Mouse (Mus musculus): ENCODE data around the gene Mcoln2. TPM values are rescaled to one million over a fixed set of nuclear protein-coding genes. Genes with fewer than 3 reads are reported as not detected.

The Mcoln2 gene
- polyA plus RNA-seq, 1 experiment from 2014 or later, result 0.36 TPM

DNA sequence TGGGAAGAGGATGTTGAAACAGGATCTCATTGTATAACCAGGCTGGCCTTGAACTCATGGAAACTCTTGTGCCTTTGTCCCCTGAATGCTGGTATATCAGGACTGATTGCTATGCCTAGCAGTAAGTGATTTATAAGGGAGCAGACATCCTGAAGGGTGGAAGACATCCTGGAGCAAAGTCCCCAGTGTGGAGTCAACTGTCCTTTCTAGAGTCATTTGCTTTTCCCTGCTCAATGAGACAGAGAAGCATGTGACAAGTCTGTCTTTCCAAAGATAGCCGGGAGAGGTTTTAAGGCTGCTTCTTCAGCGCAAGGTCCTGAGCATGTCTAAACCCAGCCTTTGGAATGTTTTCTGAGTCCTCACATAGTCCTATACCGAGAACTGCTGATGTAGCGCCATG lies 19.7 kb downstream of the Mcoln2 start:
- Histone ChIP-seq H3K36me3 (no peaks in the 10 kb centered on the region), H3K4me1 (replicated peaks) (no peaks in the 10 kb centered on the region), H3K27ac (replicated peaks) (no peak overlapping the region), H3K4me3 (no peak overlapping the region), H3K9me3 (0 out of 2 replicates have a peak, but pooled peaks cover 4% of the 10 kb centered on the region), H3K4me2 (no peak overlapping the region), H3K9ac (no peak overlapping the region), H3K27me3 (no peaks in the 10 kb centered on the region)
- no peak for ATAC-seq (ENCODE audit: low read depth)
- 91% methylated on average over 4 of the region's 4 CpGs for WGBS

DNA sequence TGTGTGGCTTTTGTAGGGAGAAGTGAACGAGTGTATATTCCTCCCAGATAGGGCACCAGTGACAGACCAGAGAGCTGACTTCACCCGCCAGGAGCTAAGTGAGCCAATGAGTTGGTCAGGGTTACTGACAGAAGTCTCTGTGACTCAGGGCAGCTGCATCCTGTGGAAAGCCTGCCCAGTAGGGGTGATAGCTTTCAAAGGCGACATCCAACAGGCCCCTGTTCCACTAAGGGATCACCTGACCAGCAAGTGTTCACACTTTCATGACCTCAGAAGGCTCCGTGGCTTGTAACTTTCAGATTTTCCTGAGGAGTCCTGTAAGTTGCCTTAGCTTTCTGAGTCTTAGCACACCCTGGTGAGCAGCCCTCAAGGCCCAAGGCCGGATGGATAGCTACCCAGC lies 23.4 kb downstream of the Mcoln2 start:
- Histone ChIP-seq H3K4me2 (no peak overlapping the region), H3K4me1 (replicated peaks) (peaks cover under 1% of the 10 kb centered on the region; the same call in 1 of the 2 replicates), H3K9me3 (0 out of 2 replicates have a peak, but pooled peaks cover 4% of the 10 kb centered on the region), H3K9ac (no peak overlapping the region), H3K27ac (replicated peaks) (no peak overlapping the region), H3K27me3 (no peaks in the 10 kb centered on the region), H3K4me3 (no peak overlapping the region), H3K36me3 (no peaks in the 10 kb centered on the region)
- WGBS, result 80% methylated on average over 5 of the region's 5 CpGs
- no peak for ATAC-seq (ENCODE audit: low read depth)

DNA sequence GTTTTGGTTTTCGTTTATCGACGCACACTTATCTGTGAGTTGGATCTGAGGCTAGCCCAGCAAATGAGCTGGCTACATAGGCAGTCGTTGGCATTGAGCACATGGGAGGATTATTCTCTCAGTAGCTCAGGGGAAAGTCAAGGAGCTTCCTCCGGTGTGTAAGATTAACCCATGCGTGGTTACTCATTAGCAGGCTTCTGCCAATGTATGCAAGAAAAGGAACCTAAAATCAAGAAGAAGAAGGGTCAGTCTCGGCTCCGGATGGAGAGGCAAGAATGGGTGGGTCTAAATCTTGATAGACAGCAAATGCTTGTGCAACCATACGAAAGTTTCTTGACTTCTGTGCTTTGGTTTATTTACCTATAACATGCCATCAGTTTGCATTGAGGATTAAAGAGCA lies 24.6 kb downstream of the Mcoln2 start:
- Histone ChIP-seq H3K9ac (no peak overlapping the region), H3K4me3 (no peak overlapping the region), H3K4me1 (replicated peaks) (peaks cover 4% of the 10 kb centered on the region), H3K4me2 (no peak overlapping the region), H3K27ac (replicated peaks) (no peak overlapping the region), H3K36me3 (no peaks in the 10 kb centered on the region), H3K27me3 (no peaks in the 10 kb centered on the region), H3K9me3 (0 out of 2 replicates have a peak, but pooled peaks cover 4% of the 10 kb centered on the region)
- no peak for ATAC-seq (ENCODE audit: low read depth)
- WGBS, result 93% methylated on average over 9 of the region's 9 CpGs

DNA sequence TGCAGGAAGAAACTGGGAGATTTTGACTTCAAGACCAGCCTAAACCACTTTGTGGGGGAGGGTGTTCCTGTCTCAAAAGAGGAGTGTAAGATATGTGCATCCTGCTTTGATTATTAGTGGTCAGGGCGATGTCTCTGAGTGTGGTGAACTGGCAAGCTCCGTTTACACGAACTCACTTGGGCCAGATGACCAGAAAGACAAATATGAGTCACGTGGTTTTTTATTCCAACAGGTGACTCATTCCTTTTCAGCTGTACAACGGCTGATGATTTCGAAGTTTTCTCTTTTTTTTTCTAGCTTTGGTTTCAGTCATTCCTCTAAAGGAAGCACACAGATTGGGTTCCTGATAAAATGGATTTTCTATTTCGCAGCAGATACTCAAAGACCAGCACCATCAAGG lies 27.7 kb downstream of the Mcoln2 start:
- peaks cover 4% of the 10 kb centered on the region for H3K27me3 ChIP-seq
- peak overlapping the region; percentile 60 for H3K4me2 ChIP-seq
- H3K4me3 ChIP-seq, result no peak overlapping the region
- WGBS, result 85% methylated on average over 7 of the region's 7 CpGs
- H3K4me1 ChIP-seq (replicated peaks), result peaks cover 4% of the 10 kb centered on the region
- no peak overlapping the region for H3K9ac ChIP-seq
- no peaks in the 10 kb centered on the region for H3K36me3 ChIP-seq
- no peak overlapping the region for H3K27ac ChIP-seq (replicated peaks)
- no peaks in the 10 kb centered on the region for H3K9me3 ChIP-seq
- no peak for ATAC-seq (ENCODE audit: low read depth)

DNA sequence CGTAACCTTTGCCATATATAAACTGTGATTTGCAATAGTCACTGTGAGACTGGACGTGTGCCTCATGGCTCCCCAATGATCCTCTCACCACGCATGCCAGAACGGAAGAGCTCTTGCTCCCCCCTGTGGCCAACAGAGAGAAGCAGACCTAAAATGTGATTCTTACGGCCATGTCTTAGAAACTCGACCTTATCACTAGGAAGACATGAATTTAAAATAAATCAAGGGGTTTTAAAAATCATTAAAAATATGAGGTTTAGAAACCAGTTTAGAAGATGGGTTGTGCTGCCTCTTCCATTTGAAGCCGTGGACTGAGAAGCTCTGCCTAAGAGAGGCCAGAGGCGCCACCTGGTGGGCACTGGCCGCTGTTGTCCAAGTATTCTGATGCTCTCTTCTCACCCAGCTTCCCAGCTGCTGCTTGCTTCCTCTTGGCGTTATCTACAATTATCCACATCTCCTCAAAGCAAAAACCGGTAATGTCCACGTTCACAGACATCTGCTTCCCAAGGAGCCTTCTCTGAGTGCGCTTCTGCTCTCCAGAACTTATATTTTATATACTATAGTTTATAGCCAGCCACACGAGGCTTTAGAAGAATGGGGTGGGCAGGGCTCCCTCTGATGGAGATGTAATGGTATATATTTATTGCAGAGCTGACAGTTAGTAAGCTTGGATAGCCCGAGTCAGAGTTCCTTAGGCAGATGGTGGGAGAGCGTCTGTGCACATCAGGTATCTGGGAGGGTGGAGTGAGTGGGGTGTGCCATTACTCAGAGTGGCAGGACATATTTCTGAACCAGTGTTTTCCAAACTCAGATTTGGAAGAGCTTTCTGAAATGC lies 28.3 kb downstream of the Mcoln2 start:
- Histone ChIP-seq H3K4me1 (replicated peaks) (peaks cover 4% of the 10 kb centered on the region), H3K4me3 (peak overlapping the region; percentile 31), H3K36me3 (no peaks in the 10 kb centered on the region), H3K27ac (replicated peaks) (0 out of 2 replicates have a peak overlapping the region, but pooled peaks have one; percentile 52), H3K27me3 (peaks cover 9% of the 10 kb centered on the region), H3K4me2 (peak overlapping the region; percentile 60), H3K9me3 (no peaks in the 10 kb centered on the region), H3K9ac (peak overlapping the region; percentile 60)
- WGBS, result 6% methylated on average over 16 of the region's 16 CpGs
- ATAC-seq (ENCODE audit: low read depth), result peak; percentile 88

DNA sequence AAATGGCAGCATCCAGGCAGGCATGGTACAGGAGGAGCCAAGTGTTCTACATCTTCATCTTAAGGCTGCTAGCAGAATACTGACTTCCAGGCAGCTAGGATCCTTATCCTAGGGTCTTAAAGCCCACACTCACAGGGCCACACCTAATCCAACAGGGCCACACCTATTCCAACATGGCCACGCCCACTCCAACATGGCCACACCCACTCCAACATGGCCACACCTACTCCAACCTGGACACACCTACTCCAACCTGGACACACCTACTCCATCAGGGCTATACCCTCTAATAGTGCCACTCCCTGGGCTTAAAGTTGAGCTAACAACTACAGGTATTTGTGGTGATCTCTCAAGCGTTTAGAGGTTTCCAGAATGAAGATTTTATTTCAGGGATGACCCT lies 30.7 kb downstream of the Mcoln2 start:
- Histone ChIP-seq H3K4me2 (no peak overlapping the region), H3K36me3 (no peaks in the 10 kb centered on the region), H3K4me3 (no peak overlapping the region), H3K9ac (no peak overlapping the region), H3K27ac (replicated peaks) (no peak overlapping the region), H3K27me3 (peaks cover 27% of the 10 kb centered on the region), H3K4me1 (replicated peaks) (peaks cover 8% of the 10 kb centered on the region), H3K9me3 (no peaks in the 10 kb centered on the region)
- WGBS, result 46% methylated on average over 2 of the region's 2 CpGs
- ATAC-seq (ENCODE audit: low read depth), result no peak

DNA sequence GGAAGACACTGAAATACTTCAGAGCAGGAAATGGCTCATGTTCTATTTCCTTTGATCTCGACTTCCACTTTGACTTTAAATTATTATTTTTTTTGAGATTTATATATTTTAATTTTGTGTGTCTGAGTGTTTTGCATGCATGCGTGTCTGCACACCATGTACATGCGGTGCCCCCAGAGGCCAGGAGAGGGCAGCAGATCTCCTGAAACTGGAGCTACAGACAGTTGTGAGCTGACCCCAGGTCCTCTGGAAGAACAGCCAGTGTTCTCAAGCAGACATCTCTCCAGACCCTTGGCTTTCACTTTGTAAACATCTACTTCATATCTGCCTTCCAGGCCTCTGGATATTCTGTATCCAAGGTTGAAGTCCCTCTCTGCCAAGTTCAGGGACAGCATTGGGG lies 31.4 kb downstream of the Mcoln2 start:
- Histone ChIP-seq H3K36me3 (no peaks in the 10 kb centered on the region), H3K27me3 (peaks cover 31% of the 10 kb centered on the region), H3K4me1 (replicated peaks) (peaks cover 12% of the 10 kb centered on the region), H3K27ac (replicated peaks) (no peak overlapping the region), H3K9me3 (no peaks in the 10 kb centered on the region), H3K4me3 (no peak overlapping the region), H3K9ac (no peak overlapping the region), H3K4me2 (no peak overlapping the region)
- ATAC-seq (ENCODE audit: low read depth), result no peak
- 43% methylated on average over 3 of the region's 3 CpGs for WGBS

DNA sequence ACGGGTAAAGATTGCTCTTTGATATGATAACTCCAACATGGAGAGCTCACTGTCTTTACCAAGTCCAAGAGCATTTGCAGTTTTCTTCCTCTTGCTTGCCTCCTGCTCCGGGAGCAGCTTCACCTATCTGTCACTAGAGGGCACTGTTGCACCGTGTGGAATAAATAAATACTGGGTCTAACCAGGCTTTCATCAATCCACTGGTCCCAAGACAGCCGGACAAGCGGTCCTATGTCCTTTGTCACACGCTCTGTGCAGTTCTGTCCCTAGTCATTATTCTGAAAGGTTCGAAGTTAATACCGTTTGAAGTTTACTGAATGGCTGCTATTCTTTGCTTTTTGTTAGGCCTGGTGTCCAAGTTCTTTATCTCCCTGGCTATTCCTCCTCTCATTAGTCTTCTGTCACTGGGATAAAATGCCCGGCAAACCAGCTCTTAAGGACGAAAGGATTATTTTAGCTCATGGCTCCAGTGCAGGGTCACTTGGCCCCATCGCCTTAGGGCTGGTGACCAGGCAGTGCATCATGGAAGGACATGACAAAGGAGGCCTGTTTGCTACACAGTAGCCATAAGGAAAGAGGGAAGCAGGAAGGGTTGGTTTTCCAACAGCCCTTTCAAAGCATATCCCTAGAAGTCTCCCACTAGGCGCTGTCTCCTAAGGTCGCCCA lies 35.5 kb downstream of the Mcoln2 start:
- Histone ChIP-seq H3K27me3 (peaks cover 57% of the 10 kb centered on the region), H3K36me3 (no peaks in the 10 kb centered on the region), H3K4me2 (peak overlapping the region; percentile 20; the same call in 1 of the 2 replicates), H3K27ac (replicated peaks) (peak overlapping the region; percentile 38; the same call in 1 of the 2 replicates), H3K4me3 (no peak overlapping the region), H3K9ac (no peak overlapping the region), H3K4me1 (replicated peaks) (peaks cover 8% of the 10 kb centered on the region), H3K9me3 (peaks cover 5% of the 10 kb centered on the region; the same call in 1 of the 2 replicates)
- 19% methylated on average over 13 of the region's 13 CpGs for WGBS
- peak; percentile 70 for ATAC-seq (ENCODE audit: low read depth)

DNA sequence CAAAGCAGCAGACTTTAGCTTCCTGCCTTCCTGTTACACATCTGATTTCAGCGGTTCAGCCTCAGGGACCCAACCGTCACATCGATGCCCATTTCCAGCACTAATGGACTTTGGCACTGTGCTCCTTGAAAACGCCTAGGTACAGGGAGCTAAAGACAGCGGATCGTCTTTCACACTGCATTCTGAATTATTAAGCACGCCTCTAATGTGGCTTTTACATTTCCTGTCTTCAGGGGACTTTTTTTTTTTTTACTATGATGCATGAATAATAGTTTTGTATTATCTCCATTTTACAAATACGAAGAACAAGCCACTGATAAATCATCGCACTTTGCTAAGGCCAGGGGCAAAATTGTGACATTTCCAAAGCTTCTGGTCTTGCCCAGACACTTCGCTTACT lies 36.4 kb downstream of the Mcoln2 start:
- Histone ChIP-seq H3K36me3 (no peaks in the 10 kb centered on the region), H3K27ac (replicated peaks) (no peak overlapping the region), H3K27me3 (peaks cover 58% of the 10 kb centered on the region), H3K4me2 (no peak overlapping the region), H3K4me3 (no peak overlapping the region), H3K9ac (no peak overlapping the region), H3K4me1 (replicated peaks) (peaks cover 8% of the 10 kb centered on the region), H3K9me3 (peaks cover 5% of the 10 kb centered on the region; the same call in 1 of the 2 replicates)
- no peak for ATAC-seq (ENCODE audit: low read depth)
- WGBS, result 66% methylated on average over 10 of the region's 10 CpGs

DNA sequence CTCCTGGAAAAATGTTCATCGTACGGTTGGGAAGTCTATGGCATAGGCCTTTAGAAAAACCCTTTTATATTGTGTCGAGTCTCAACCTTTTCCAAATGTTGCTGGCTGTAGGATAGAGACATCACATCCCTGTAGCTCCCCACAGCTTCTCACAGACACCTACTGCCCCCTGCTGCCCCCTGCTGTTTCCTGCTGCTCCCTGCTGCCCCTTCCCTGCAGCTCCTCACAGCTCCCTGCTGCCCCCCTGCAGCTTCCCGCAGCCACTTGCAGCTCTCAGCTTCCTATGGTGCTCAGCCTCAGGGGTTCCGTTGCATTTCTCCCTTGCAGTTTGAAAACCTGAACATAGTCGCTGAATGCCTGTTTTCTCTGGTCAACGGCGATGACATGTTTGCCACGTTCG lies 40.3 kb downstream of the Mcoln2 start:
- no peaks in the 10 kb centered on the region for H3K36me3 ChIP-seq
- peaks cover 5% of the 10 kb centered on the region; the same call in 1 of the 2 replicates for H3K9me3 ChIP-seq
- no peak overlapping the region for H3K4me3 ChIP-seq
- H3K4me2 ChIP-seq, result no peak overlapping the region
- no peak overlapping the region for H3K27ac ChIP-seq (replicated peaks)
- H3K4me1 ChIP-seq (replicated peaks), result peaks cover 8% of the 10 kb centered on the region
- 67% methylated on average over 10 of the region's 10 CpGs for WGBS
- no peak overlapping the region for H3K9ac ChIP-seq
- peaks cover 58% of the 10 kb centered on the region for H3K27me3 ChIP-seq
- no peak for ATAC-seq (ENCODE audit: low read depth)

DNA sequence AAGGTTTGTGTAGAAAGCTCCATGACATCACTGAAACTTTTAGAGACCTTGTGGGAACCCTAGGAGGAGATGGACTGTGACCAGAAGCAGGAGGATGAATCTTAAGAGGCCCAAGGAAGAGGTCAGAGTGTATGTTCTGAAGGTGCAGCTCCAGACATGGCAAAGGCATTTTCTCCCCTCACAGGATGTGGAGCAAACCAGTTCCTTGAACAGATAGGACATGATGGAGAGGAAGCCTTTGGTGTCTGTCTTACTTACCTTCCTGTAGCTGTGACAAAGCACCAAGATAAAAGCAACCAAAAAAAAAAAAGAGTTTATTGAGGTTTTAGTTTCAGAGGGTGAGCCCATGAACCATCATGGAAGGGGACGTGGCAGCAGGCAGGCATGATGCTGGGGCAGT lies 42.9 kb downstream of the Mcoln2 start:
- Histone ChIP-seq H3K36me3 (no peaks in the 10 kb centered on the region), H3K9me3 (peaks cover 3% of the 10 kb centered on the region; the same call in 1 of the 2 replicates), H3K4me1 (replicated peaks) (no peaks in the 10 kb centered on the region), H3K4me2 (no peak overlapping the region), H3K27me3 (peaks cover 54% of the 10 kb centered on the region), H3K9ac (no peak overlapping the region), H3K4me3 (no peak overlapping the region), H3K27ac (replicated peaks) (no peak overlapping the region)
- no peak for ATAC-seq (ENCODE audit: low read depth)
- 84% methylated on average over 1 of the region's 1 CpGs for WGBS

DNA sequence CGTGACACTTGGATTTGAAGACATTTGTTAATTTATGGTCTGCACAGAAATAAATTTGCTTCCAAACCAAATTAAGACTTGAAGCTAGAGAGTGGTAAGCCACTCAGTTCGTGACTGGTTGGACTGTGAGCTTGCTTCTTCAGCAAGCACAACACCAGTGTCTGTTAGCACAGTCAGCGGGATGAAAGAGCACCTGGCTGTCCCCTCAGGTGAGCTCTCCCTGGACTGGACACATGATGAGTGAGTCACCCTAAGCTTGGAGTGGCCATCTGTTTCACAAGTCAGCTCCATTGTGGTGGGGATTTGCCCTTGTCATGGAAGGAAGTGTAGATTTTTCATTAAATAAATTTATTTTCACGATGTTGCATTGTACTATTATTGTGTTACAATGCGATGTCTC lies 45.5 kb downstream of the Mcoln2 start:
- Histone ChIP-seq H3K9ac (no peak overlapping the region), H3K4me3 (no peak overlapping the region), H3K4me1 (replicated peaks) (peaks cover 15% of the 10 kb centered on the region), H3K4me2 (no peak overlapping the region), H3K27ac (replicated peaks) (no peak overlapping the region), H3K9me3 (no peaks in the 10 kb centered on the region), H3K36me3 (no peaks in the 10 kb centered on the region), H3K27me3 (peaks cover 41% of the 10 kb centered on the region)
- WGBS, result 86% methylated on average over 5 of the region's 5 CpGs
- ATAC-seq (ENCODE audit: low read depth), result no peak
